8 mouse cellular contexts compared by ENCODE assay signal in genomic region chr6:141250296-141250629, GRCm38 (mm10). TPM values are rescaled to one million over a fixed set of nuclear protein-coding genes. Genes with fewer than 3 reads are reported as not detected.
DNase-seq lines count a peak whose midpoint lies in the region; ATAC-seq and TF ChIP-seq lines count a peak whose summit lies in the region.

No protein-coding gene starts in this region.

- H3K36me3 ChIP-seq in lung, embryonic 14.5 days (ENCODE audit: insufficient read depth), result no peaks in the 10 kb centered on the region
- no peaks in the 10 kb centered on the region for H3K36me3 ChIP-seq in forebrain, embryonic 12.5 days (replicated peaks)
- no peaks in the 10 kb centered on the region for H3K36me3 ChIP-seq in hindbrain, embryonic 15.5 days
- H3K36me3 ChIP-seq in lung, embryonic 16.5 days (ENCODE audit: control insufficient read depth, insufficient read depth, low read length), result no peaks in the 10 kb centered on the region

- ATAC-seq in lung, embryonic 14.5 days (ENCODE audit: insufficient read depth), result peak; percentile 36; the same call in 1 of the 2 replicates
- ATAC-seq in forebrain, embryonic 12.5 days (ENCODE audit: low FRiP score), result peak; percentile 25; the same call in 1 of the 2 replicates
- ATAC-seq in hindbrain, embryonic 15.5 days (ENCODE audit: low FRiP score, low read depth), result no peak
- no peak for ATAC-seq in lung, embryonic 16.5 days (ENCODE audit: low read depth)
- no peak; the same call in 1 of the 2 replicates for ATAC-seq in granulocyte monocyte progenitor cell, adult 5-6 weeks (replicated peaks; ENCODE audit: poor library complexity, severe bottlenecking)

- H3K4me2 ChIP-seq in lung, embryonic 14.5 days, result peak overlapping the region; percentile 84
- peak overlapping the region; percentile 97 for H3K4me2 ChIP-seq in forebrain, embryonic 12.5 days
- peak overlapping the region; percentile 98 for H3K4me2 ChIP-seq in hindbrain, embryonic 15.5 days
- H3K4me2 ChIP-seq in lung, embryonic 16.5 days (ENCODE audit: low read depth, low read length), result peak overlapping the region; percentile 93

- no peaks in the 10 kb centered on the region for H3K9me3 ChIP-seq in lung, embryonic 14.5 days (ENCODE audit: low read depth, low read length)
- no peaks in the 10 kb centered on the region for H3K9me3 ChIP-seq in forebrain, embryonic 12.5 days
- no peaks in the 10 kb centered on the region for H3K9me3 ChIP-seq in hindbrain, embryonic 15.5 days
- no peaks in the 10 kb centered on the region for H3K9me3 ChIP-seq in lung, embryonic 16.5 days (ENCODE audit: control insufficient read depth, low read length)

- no peak for TF ChIP-seq CTCF in lung, embryonic 14.5 days (IDR thresholded peaks at IDR 0.05; ENCODE audit: low read depth)

- peak overlapping the region; percentile 81 for H3K9ac ChIP-seq in lung, embryonic 14.5 days
- peak overlapping the region; percentile 59 for H3K9ac ChIP-seq in forebrain, embryonic 12.5 days
- H3K9ac ChIP-seq in hindbrain, embryonic 15.5 days, result peak overlapping the region; percentile 57
- H3K9ac ChIP-seq in lung, embryonic 16.5 days (ENCODE audit: low read length), result peak overlapping the region; percentile 75

- H3K4me3 ChIP-seq in lung, embryonic 14.5 days (ENCODE audit: low read depth, low read length), result peak overlapping the region; percentile 72
- peak overlapping the region; percentile 58 for H3K4me3 ChIP-seq in forebrain, embryonic 12.5 days (replicated peaks)
- peak overlapping the region; percentile 54 for H3K4me3 ChIP-seq in hindbrain, embryonic 15.5 days
- peak overlapping the region; percentile 69 for H3K4me3 ChIP-seq in lung, embryonic 16.5 days (ENCODE audit: low read length)

- under 1% methylated on average over 22 of the region's 22 CpGs for WGBS in lung, embryonic 14.5 days
- WGBS in forebrain, embryonic 12.5 days, result 2% methylated on average over 21 of the region's 22 CpGs
- WGBS in hindbrain, embryonic 15.5 days, result 2% methylated on average over 22 of the region's 22 CpGs
- 1% methylated on average over 21 of the region's 22 CpGs for WGBS in lung, embryonic 16.5 days

- H3K27me3 ChIP-seq in lung, embryonic 14.5 days (ENCODE audit: insufficient read depth, low read length), result no peaks in the 10 kb centered on the region
- peaks cover 47% of the 10 kb centered on the region for H3K27me3 ChIP-seq in forebrain, embryonic 12.5 days
- H3K27me3 ChIP-seq in hindbrain, embryonic 15.5 days, result peaks cover 9% of the 10 kb centered on the region; the same call in 1 of the 2 replicates
- H3K27me3 ChIP-seq in lung, embryonic 16.5 days (ENCODE audit: control insufficient read depth, insufficient read depth, low read depth, low read length), result no peaks in the 10 kb centered on the region

- peaks cover under 1% of the 10 kb centered on the region; the same call in 1 of the 2 replicates for H3K4me1 ChIP-seq in lung, embryonic 14.5 days (ENCODE audit: insufficient read depth)
- H3K4me1 ChIP-seq in forebrain, embryonic 12.5 days, result peaks cover 17% of the 10 kb centered on the region
- peaks cover 15% of the 10 kb centered on the region; the same call in 1 of the 2 replicates for H3K4me1 ChIP-seq in hindbrain, embryonic 15.5 days (replicated peaks)
- peaks cover 4% of the 10 kb centered on the region; the same call in 1 of the 2 replicates for H3K4me1 ChIP-seq in lung, embryonic 16.5 days (replicated peaks; ENCODE audit: control insufficient read depth, insufficient read depth, low read length)

- H3K27ac ChIP-seq in lung, embryonic 14.5 days (ENCODE audit: low read depth), result peak overlapping the region; percentile 93
- no peak overlapping the region for H3K27ac ChIP-seq in forebrain, embryonic 12.5 days
- no peak overlapping the region for H3K27ac ChIP-seq in hindbrain, embryonic 15.5 days (replicated peaks)
- H3K27ac ChIP-seq in lung, embryonic 16.5 days (ENCODE audit: low read length), result peak overlapping the region; percentile 26; the same call in 1 of the 2 replicates

- DNase-seq in lung, embryonic 14.5 days, result no peak
- no peak for DNase-seq in lung, postnatal 25 days (ENCODE audit: low spot score)
- DNase-seq in urinary bladder, postnatal 4 days (ENCODE audit: low spot score in 2 of 2), result peak; percentile 26 to 65
- DNase-seq in layer of hippocampus, postnatal 14 days (ENCODE audit: low spot score in 2 of 2), result no peak

RNA-seq across cellular contexts. Expression of gene Pde3a, which starts 1.2 kb away (rescaled TPM):
- 6.2 and 7.4 TPM in 2 replicates for polyA plus RNA-seq in lung, embryonic 14.5 days (2014; fragmentation: Nextera tagmentation; extraction: Ambion mirVana)
- polyA plus RNA-seq in forebrain, embryonic 12.5 days (2016; fragmentation: Nextera tagmentation; extraction: Ambion mirVana), result 1.8 and 2.0 TPM in 2 replicates
- 2.5 and 2.7 TPM in 2 replicates for polyA plus RNA-seq in hindbrain, embryonic 15.5 days (2015; fragmentation: Nextera tagmentation; extraction: Ambion mirVana)
- 4.4 and 4.8 TPM in 2 replicates for polyA plus RNA-seq in lung, embryonic 16.5 days (2015; fragmentation: Nextera tagmentation; extraction: Ambion mirVana)
- total RNA-seq in layer of hippocampus, postnatal 14 days (2021), result 1 to 10 TPM; 4.2 to 5.1 TPM
- not detected in 2 replicates for total RNA-seq in granulocyte monocyte progenitor cell, adult 5-6 weeks (2014; fragmentation: Nextera tagmentation)
- not detected in 2 replicates for total RNA-seq in granulocyte monocyte progenitor cell, adult 5-6 weeks (2017)

Comparison
In these comparisons a context has a peak if more than half of its experiments do, and no peak if none do; other contexts are left out.
1. ATAC-seq: peak in lung, embryonic 14.5 days (single experiment) and forebrain, embryonic 12.5 days (single experiment); none in hindbrain, embryonic 15.5 days (single experiment), lung, embryonic 16.5 days (single experiment) and granulocyte monocyte progenitor cell, adult 5-6 weeks (single experiment).
2. DNase-seq: peak in urinary bladder, postnatal 4 days (2 of 2); none in lung, embryonic 14.5 days (single experiment), lung, postnatal 25 days (single experiment) and layer of hippocampus, postnatal 14 days (0 of 2).
3. H3K27ac ChIP-seq: peak in lung, embryonic 14.5 days (single experiment) and lung, embryonic 16.5 days (single experiment); none in forebrain, embryonic 12.5 days (single experiment) and hindbrain, embryonic 15.5 days (single experiment).
4. Peak in every context shown above with its lines, with median percentiles within 50 percentile points of each other: H3K4me2 ChIP-seq, H3K4me3 ChIP-seq and H3K9ac ChIP-seq.